Mouse (Mus musculus): ENCODE data around the gene Gm14226. TPM values are rescaled to one million over a fixed set of nuclear protein-coding genes. Genes with fewer than 3 reads are reported as not detected.
"Not testable (repeated sequence)": the region's sequence is repeated elsewhere in the genome, so short reads cannot be mapped to it uniquely, and the experiment has no call there.

Gm14226 gene
- total and polyA plus RNA-seq, 2 experiments from 2014 or later: 0.05 TPM; not detected in 1

- no peaks in the 10 kb centered on the region for H3K36me3 ChIP-seq (ENCODE audit: insufficient read depth)
- peak overlapping the region; percentile 87 for H3K27ac ChIP-seq (ENCODE audit: low read depth, low read length)
- no peaks in the 10 kb centered on the region for H3K27me3 ChIP-seq (ENCODE audit: insufficient read depth, low read length)
- WGBS: 17% methylated on average over 5 of the region's 5 CpGs
- peaks cover 8% of the 10 kb centered on the region for H3K4me1 ChIP-seq (ENCODE audit: insufficient read depth)
- H3K4me3 ChIP-seq (ENCODE audit: low read depth, low read length): peak overlapping the region; percentile 43
- peak overlapping the region; percentile 68 for H3K9ac ChIP-seq
- peak overlapping the region; percentile 59 for H3K4me2 ChIP-seq (ENCODE audit: low read depth)
- H3K9me3 ChIP-seq (ENCODE audit: low read length): no peaks in the 10 kb centered on the region
- ATAC-seq (0 out of 2 replicates have a peak, but pooled peaks have one; percentile 8), DNase-seq (no peak)
- no peak for TF ChIP-seq CTCF (IDR thresholded peaks at IDR 0.05; ENCODE audit: low read depth)
Measured at GRCm38 (mm10) chr2:155050108-155050503, 32.0 kb downstream of the Gm14226 start.

GRCm38 (mm10) chr2:155050504-155051236 lies 32.6 kb downstream of the Gm14226 start:
- peaks cover 8% of the 10 kb centered on the region for H3K4me1 ChIP-seq (ENCODE audit: insufficient read depth)
- DNase-seq (peak; percentile 99), ATAC-seq (peak; percentile 97)
- TF ChIP-seq CTCF (IDR thresholded peaks at IDR 0.05; ENCODE audit: low read depth): peak; percentile 16; the same call in 1 of the 2 replicates
- no peaks in the 10 kb centered on the region for H3K36me3 ChIP-seq (ENCODE audit: insufficient read depth)
- H3K4me2 ChIP-seq (ENCODE audit: low read depth): peak overlapping the region; percentile 59
- 1% methylated on average over 45 of the region's 45 CpGs for WGBS
- peak overlapping the region; percentile 43 for H3K4me3 ChIP-seq (ENCODE audit: low read depth, low read length)
- no peaks in the 10 kb centered on the region for H3K27me3 ChIP-seq (ENCODE audit: insufficient read depth, low read length)
- H3K9me3 ChIP-seq (ENCODE audit: low read length): no peaks in the 10 kb centered on the region
- H3K9ac ChIP-seq: peak overlapping the region; percentile 68
- peak overlapping the region; percentile 87 for H3K27ac ChIP-seq (ENCODE audit: low read depth, low read length)

GRCm38 (mm10) chr2:155051622-155052351 lies 33.7 kb downstream of the Gm14226 start:
- WGBS: 16% methylated on average over 9 of the region's 9 CpGs
- Histone ChIP-seq H3K4me1 (ENCODE audit: insufficient read depth) (peaks cover 8% of the 10 kb centered on the region), H3K4me3 (ENCODE audit: low read depth, low read length) (peak overlapping the region; percentile 43), H3K9ac (peak overlapping the region; percentile 68), H3K4me2 (ENCODE audit: low read depth) (peak overlapping the region; percentile 59), H3K36me3 (ENCODE audit: insufficient read depth) (no peaks in the 10 kb centered on the region), H3K9me3 (ENCODE audit: low read length) (no peaks in the 10 kb centered on the region), H3K27me3 (ENCODE audit: insufficient read depth, low read length) (no peaks in the 10 kb centered on the region), H3K27ac (ENCODE audit: low read depth, low read length) (peak overlapping the region; percentile 87)
- TF ChIP-seq CTCF (IDR thresholded peaks at IDR 0.05; ENCODE audit: low read depth): no peak
- peak; percentile 21 for DNase-seq
- ATAC-seq: no peak

GRCm38 (mm10) chr2:155052681-155053080 lies 34.6 kb downstream of the Gm14226 start:
- peaks cover 8% of the 10 kb centered on the region for H3K4me1 ChIP-seq (ENCODE audit: insufficient read depth)
- TF ChIP-seq CTCF (IDR thresholded peaks at IDR 0.05; ENCODE audit: low read depth): no peak
- 85% methylated on average over 2 of the region's 2 CpGs for WGBS
- no peaks in the 10 kb centered on the region for H3K27me3 ChIP-seq (ENCODE audit: insufficient read depth, low read length)
- no peaks in the 10 kb centered on the region for H3K9me3 ChIP-seq (ENCODE audit: low read length)
- DNase-seq (peak; percentile 15), ATAC-seq (no peak)
- no peak overlapping the region for H3K4me3 ChIP-seq (ENCODE audit: low read depth, low read length)
- H3K9ac ChIP-seq: no peak overlapping the region
- H3K27ac ChIP-seq (ENCODE audit: low read depth, low read length): no peak overlapping the region
- no peaks in the 10 kb centered on the region for H3K36me3 ChIP-seq (ENCODE audit: insufficient read depth)
- no peak overlapping the region for H3K4me2 ChIP-seq (ENCODE audit: low read depth)

GRCm38 (mm10) chr2:155053512-155053911 lies 35.4 kb downstream of the Gm14226 start:
- H3K4me3 ChIP-seq (ENCODE audit: low read depth, low read length); DNase-seq; H3K27ac ChIP-seq (ENCODE audit: low read depth, low read length); H3K4me1 ChIP-seq (ENCODE audit: insufficient read depth); H3K9ac ChIP-seq; H3K27me3 ChIP-seq (ENCODE audit: insufficient read depth, low read length); H3K36me3 ChIP-seq (ENCODE audit: insufficient read depth); H3K4me2 ChIP-seq (ENCODE audit: low read depth); ATAC-seq; H3K9me3 ChIP-seq (ENCODE audit: low read length): not testable (repeated sequence)
- whole genome bisulfite sequencing: 89% methylated on average over 8 of the region's 8 CpGs

- DNase-seq (no peak), ATAC-seq (no peak)
- Histone ChIP-seq H3K27me3 (ENCODE audit: insufficient read depth, low read length) (no peaks in the 10 kb centered on the region), H3K27ac (ENCODE audit: low read depth, low read length) (no peak overlapping the region), H3K4me3 (ENCODE audit: low read depth, low read length) (no peak overlapping the region), H3K36me3 (ENCODE audit: insufficient read depth) (0 out of 2 replicates have a peak, but pooled peaks cover 3% of the 10 kb centered on the region), H3K9me3 (ENCODE audit: low read length) (no peaks in the 10 kb centered on the region), H3K4me2 (ENCODE audit: low read depth) (no peak overlapping the region), H3K4me1 (ENCODE audit: insufficient read depth) (peaks cover 8% of the 10 kb centered on the region), H3K9ac (no peak overlapping the region)
- 91% methylated on average over 3 of the region's 3 CpGs for WGBS
- no peak for TF ChIP-seq CTCF (IDR thresholded peaks at IDR 0.05; ENCODE audit: low read depth)
Measured at GRCm38 (mm10) chr2:155054672-155055071, 36.6 kb downstream of the Gm14226 start.

- no peak overlapping the region for H3K4me2 ChIP-seq (ENCODE audit: low read depth)
- H3K4me3 ChIP-seq (ENCODE audit: low read depth, low read length): no peak overlapping the region
- WGBS: 70% methylated on average over 5 of the region's 5 CpGs
- H3K4me1 ChIP-seq (ENCODE audit: insufficient read depth): peaks cover 4% of the 10 kb centered on the region
- no peaks in the 10 kb centered on the region for H3K9me3 ChIP-seq (ENCODE audit: low read length)
- no peak for DNase-seq
- no peaks in the 10 kb centered on the region for H3K27me3 ChIP-seq (ENCODE audit: insufficient read depth, low read length)
- H3K9ac ChIP-seq: no peak overlapping the region
- 0 out of 2 replicates have a peak, but pooled peaks cover 10% of the 10 kb centered on the region for H3K36me3 ChIP-seq (ENCODE audit: insufficient read depth)
- H3K27ac ChIP-seq (ENCODE audit: low read depth, low read length): no peak overlapping the region
- ATAC-seq: no peak
- TF ChIP-seq CTCF (IDR thresholded peaks at IDR 0.05; ENCODE audit: low read depth): no peak
Measured at GRCm38 (mm10) chr2:155056076-155056578, 38.1 kb downstream of the Gm14226 start.

Measured in forebrain, postnatal 0 days (tissue).